ENCODE assay signal across 9 mouse cellular contexts in the genomic region with DNA sequence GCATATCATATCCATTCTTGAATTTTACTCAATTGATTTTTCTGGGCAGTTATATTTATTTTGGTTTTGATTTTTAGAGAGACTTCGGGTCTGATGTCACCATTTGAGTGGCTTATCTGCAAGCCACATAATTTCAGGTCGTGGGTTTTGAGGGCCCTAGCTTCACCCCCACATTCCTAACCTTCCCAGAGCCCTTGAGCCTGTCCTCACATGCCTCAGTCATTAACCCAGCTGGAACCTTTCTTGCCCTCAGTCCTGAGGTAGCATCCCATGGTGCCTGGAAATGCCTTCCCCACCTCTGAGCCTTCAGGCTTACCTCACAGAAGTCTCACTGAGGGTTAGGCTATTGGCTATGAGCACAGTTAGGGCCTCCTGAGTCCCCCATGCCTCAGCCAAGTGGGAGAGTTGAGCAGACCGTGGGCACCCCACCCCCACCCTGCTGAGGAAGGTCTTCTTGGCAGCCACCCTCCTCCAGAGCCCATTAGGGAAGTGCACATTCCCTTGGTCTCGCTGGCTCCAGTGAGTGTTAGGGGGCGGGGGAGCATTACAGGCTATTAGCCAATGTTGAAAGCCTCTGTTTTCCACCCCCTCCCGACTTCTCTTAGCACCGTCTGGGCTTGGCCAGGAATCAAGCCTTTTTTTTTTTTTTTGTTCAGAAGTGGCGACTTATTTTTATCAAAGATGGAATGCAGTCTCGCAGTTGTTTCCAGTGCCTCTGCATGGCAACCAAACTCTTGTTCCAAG. TPM values are rescaled to one million over a fixed set of nuclear protein-coding genes. Genes with fewer than 3 reads are reported as not detected.
DNase-seq lines count a peak whose midpoint lies in the region; ATAC-seq and TF ChIP-seq lines count a peak whose summit lies in the region.
"Had no signal": no experiment of that assay in that cellular context is flagged by ENCODE, and none has a peak within 500 bp of the region (broad histone marks: within the 10 kb centered on the region; RNA-seq: fewer than 3 reads in every experiment).

No protein-coding gene starts in this region.

- TF ChIP-seq EP300 in heart, postnatal 0 days (IDR thresholded peaks at IDR 0.05; ENCODE audit: low read depth): peak; percentile 95

- DNase-seq in layer of hippocampus, adult 11-12 months (ENCODE audit: low spot score): peak; percentile 64
- DNase-seq in layer of hippocampus, adult 9-10 months (ENCODE audit: low spot score): no peak
- peak; percentile 95 for DNase-seq in heart, postnatal 0 days (ENCODE audit: low spot score)
- peak; percentile 79 to 89 for DNase-seq in kidney, postnatal 25 days
- DNase-seq in lung, postnatal 25 days (ENCODE audit: low spot score): peak; percentile 90
- no peak for DNase-seq in urinary bladder, postnatal 25 days (ENCODE audit: low spot score)
- DNase-seq in cerebellum, postnatal 36 days: no peak

- H3K9me3 ChIP-seq in heart, postnatal 0 days (replicated peaks; ENCODE audit: control insufficient read depth, low read length): no peaks in the 10 kb centered on the region
- H3K9me3 ChIP-seq: G1E had no signal

- TF ChIP-seq CTCF in embryonic fibroblast, embryonic 13.5 days (IDR thresholded peaks at IDR 0.05; ENCODE audit: borderline replicate concordance, insufficient read depth, low read length): no peak
- no peak for TF ChIP-seq CTCF in heart, postnatal 0 days (IDR thresholded peaks at IDR 0.05; ENCODE audit: low read depth)

- H3K36me3 ChIP-seq in heart, postnatal 0 days (replicated peaks; ENCODE audit: control insufficient read depth, insufficient read depth, low read length): no peaks in the 10 kb centered on the region
- H3K36me3 ChIP-seq: G1E had no signal

- WGBS in heart, postnatal 0 days: 3% methylated on average over 9 of the region's 9 CpGs

- H3K27ac ChIP-seq in embryonic fibroblast, embryonic 13.5 days (ENCODE audit: insufficient read depth, low read length): peak overlapping the region; percentile 72
- peak overlapping the region; percentile 87 for H3K27ac ChIP-seq in heart, postnatal 0 days (ENCODE audit: low read depth)

- H3K27me3 ChIP-seq in heart, postnatal 0 days (ENCODE audit: control insufficient read depth, insufficient read depth, low read length): 0 out of 2 replicates have a peak, but pooled peaks cover 2% of the 10 kb centered on the region

- peak overlapping the region; percentile 40; the same call in 1 of the 2 replicates for H3K4me2 ChIP-seq in heart, postnatal 0 days (ENCODE audit: low read depth, low read length)

- peaks cover 13% of the 10 kb centered on the region for H3K4me1 ChIP-seq in embryonic fibroblast, embryonic 13.5 days (ENCODE audit: control insufficient read depth, insufficient read depth, low read length)
- peaks cover 52% of the 10 kb centered on the region for H3K4me1 ChIP-seq in heart, postnatal 0 days (ENCODE audit: control insufficient read depth, insufficient read depth)

- no peak overlapping the region for H3K9ac ChIP-seq in heart, postnatal 0 days (replicated peaks; ENCODE audit: low read depth, low read length)

- peak; percentile 73 for ATAC-seq in heart, postnatal 0 days (ENCODE audit: insufficient read depth, low read depth)

- no peak for TF ChIP-seq POLR2A in embryonic fibroblast, embryonic 13.5 days (IDR thresholded peaks at IDR 0.05; ENCODE audit: low read depth, low read length)

- H3K4me3 ChIP-seq in embryonic fibroblast, embryonic 13.5 days (ENCODE audit: insufficient read depth, low read length): no peak overlapping the region
- no peak overlapping the region for H3K4me3 ChIP-seq in heart, postnatal 0 days (ENCODE audit: low read depth, low read length)

RNA-seq across cellular contexts. Expression of a gene that starts 5.0 kb away (rescaled TPM):
- polyA plus RNA-seq in embryonic fibroblast, embryonic 13.5 days (2011; ENCODE audit: insufficient read length, low read depth, missing spikeins): 88.5 and 106 TPM in 2 replicates
- total RNA-seq in heart, postnatal 0 days (2014; rRNA removed; ENCODE audit: low replicate concordance): 19.3 and 20.9 TPM in 2 replicates
- polyA plus RNA-seq in heart, postnatal 0 days (2015; fragmentation: Nextera tagmentation; extraction: Ambion mirVana): 24.9 and 27.2 TPM in 2 replicates

Comparison
In these comparisons a context has a peak if more than half of its experiments do, and no peak if none do; other contexts are left out.
1. DNase-seq: peak in layer of hippocampus, adult 11-12 months (single experiment), heart, postnatal 0 days (single experiment), kidney, postnatal 25 days (2 of 2) and lung, postnatal 25 days (single experiment); none in layer of hippocampus, adult 9-10 months (single experiment), urinary bladder, postnatal 25 days (single experiment) and cerebellum, postnatal 36 days (0 of 2).